Mouse (Mus musculus) midbrain, embryonic 15.5 days (tissue): ENCODE measurements around the gene Peli2. TPM values are rescaled to one million over a fixed set of nuclear protein-coding genes. Genes with fewer than 3 reads are reported as not detected.

Experiments
- ATAC-seq: fragments of 200-750 bp; cut with Nextera tagmentation; replicated peaks from 2 replicates; pipeline ENCODE4 v1.8.0; 2017; ENCODE audit warnings: moderate TSS enrichment
- H3K27ac ChIP-seq: fragments of 300-500 bp; sonication (generic); 2 replicates; pipeline ENCODE4 v1.5.1; 2015; ENCODE audit warnings: mild to moderate bottlenecking, inconsistent platforms
- H3K27me3 ChIP-seq: fragments of 300-500 bp; sonication (generic); replicated peaks from 2 replicates; pipeline ENCODE4 v1.6.1; 2015; ENCODE audit warnings: inconsistent platforms
- H3K36me3 ChIP-seq: fragments of 300-500 bp; sonication (generic); replicated peaks from 2 replicates; pipeline ENCODE4 v1.6.1; 2015; ENCODE audit warnings: inconsistent platforms
- H3K4me1 ChIP-seq: fragments of 300-500 bp; sonication (generic); 2 replicates; pipeline ENCODE4 v1.6.1; 2015; ENCODE audit warnings: inconsistent platforms
- H3K4me2 ChIP-seq: fragments of 300-500 bp; sonication (generic); 2 replicates; pipeline ENCODE4 v1.6.1; 2015; ENCODE audit warnings: inconsistent platforms, mild to moderate bottlenecking, moderate library complexity
- H3K4me3 ChIP-seq: fragments of 300-500 bp; sonication (generic); 2 replicates; pipeline ENCODE4 v1.5.1; 2015; ENCODE audit warnings: mild to moderate bottlenecking, inconsistent platforms
- H3K9ac ChIP-seq: fragments of 300-500 bp; sonication (generic); 2 replicates; pipeline ENCODE4 v1.6.1; 2015; ENCODE audit warnings: mild to moderate bottlenecking, inconsistent platforms
- H3K9me3 ChIP-seq: fragments of 300-500 bp; sonication (generic); 2 replicates; pipeline ENCODE4 v1.6.1; 2016; ENCODE audit warnings: inconsistent platforms
- WGBS: fragments of 180-500 bp; shearing (Covaris S2); methylation state at CpG from one replicate; pipeline ENCODE4 v1.1.7; 2015; ENCODE audit warnings: mixed read lengths; 5-methylcytosine and 5-hydroxymethylcytosine counted together
- polyA plus RNA-seq: library from polyadenylated mRNA; unstranded; fragments of >200 nt; fragmentation: Nextera tagmentation; extraction: Ambion mirVana; gene quantifications from 2 replicates; pipeline ENCODE4 v1.2.1, GENCODE M21; 2015

Gene Peli2
- polyA plus RNA-seq, 1 experiment from 2014 or later: 8.5 TPM

DNA sequence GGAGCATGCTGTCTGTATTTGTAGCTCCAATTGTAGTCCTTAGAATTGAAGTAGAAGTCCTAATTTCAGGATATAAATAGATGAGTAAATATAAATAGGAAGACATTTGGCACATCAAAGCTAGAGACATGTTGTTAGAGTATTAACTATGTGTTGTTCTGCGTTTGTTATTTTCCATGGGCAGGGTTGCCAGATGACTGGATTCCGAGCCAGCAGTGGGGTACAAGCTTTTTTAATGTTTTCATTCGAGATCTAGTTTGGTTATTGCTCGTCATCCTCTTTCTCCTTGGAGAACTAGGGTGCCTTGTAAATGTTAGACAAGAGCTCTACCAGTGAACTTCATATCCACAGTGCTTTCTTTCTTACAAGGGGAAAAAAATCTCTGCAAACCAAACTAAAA is 78.9 kb downstream of the Peli2 start:
- H3K27ac ChIP-seq: no peak overlapping the region
- peaks cover 45% of the 10 kb centered on the region for H3K4me1 ChIP-seq
- ATAC-seq: no peak
- no peaks in the 10 kb centered on the region for H3K9me3 ChIP-seq
- no peak overlapping the region for H3K9ac ChIP-seq
- H3K27me3 ChIP-seq: 0 out of 2 replicates have a peak, but pooled peaks cover 3% of the 10 kb centered on the region
- H3K36me3 ChIP-seq: no peaks in the 10 kb centered on the region
- no peak overlapping the region for H3K4me2 ChIP-seq
- H3K4me3 ChIP-seq: no peak overlapping the region
- 82% methylated on average over 4 of the region's 4 CpGs for WGBS

DNA sequence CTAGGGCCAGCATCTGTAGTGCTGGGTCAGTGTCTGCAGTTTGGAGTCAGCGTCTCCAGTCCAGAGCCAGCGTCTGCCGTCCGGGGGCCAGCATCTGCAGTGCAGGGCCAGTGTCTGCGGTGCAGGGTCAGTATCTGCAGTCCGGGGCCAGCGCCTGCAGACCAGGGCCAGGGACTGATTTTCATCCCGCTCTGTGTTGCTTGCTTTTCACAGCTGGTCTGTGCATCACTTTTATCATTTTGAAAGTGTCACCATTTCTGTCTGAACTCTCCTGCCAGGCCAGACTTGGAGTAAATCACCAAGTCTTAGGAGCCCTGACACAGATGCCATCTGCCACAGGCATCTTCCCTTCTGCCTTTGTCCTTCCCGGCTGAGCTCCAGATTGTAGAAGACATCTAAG is 79.7 kb downstream of the Peli2 start:
- no peak for ATAC-seq
- Histone ChIP-seq H3K9ac (no peak overlapping the region), H3K4me1 (peaks cover 45% of the 10 kb centered on the region), H3K4me2 (no peak overlapping the region), H3K27ac (no peak overlapping the region), H3K36me3 (no peaks in the 10 kb centered on the region), H3K27me3 (0 out of 2 replicates have a peak, but pooled peaks cover 3% of the 10 kb centered on the region), H3K4me3 (no peak overlapping the region), H3K9me3 (no peaks in the 10 kb centered on the region)
- WGBS: 91% methylated on average over 9 of the region's 9 CpGs

DNA sequence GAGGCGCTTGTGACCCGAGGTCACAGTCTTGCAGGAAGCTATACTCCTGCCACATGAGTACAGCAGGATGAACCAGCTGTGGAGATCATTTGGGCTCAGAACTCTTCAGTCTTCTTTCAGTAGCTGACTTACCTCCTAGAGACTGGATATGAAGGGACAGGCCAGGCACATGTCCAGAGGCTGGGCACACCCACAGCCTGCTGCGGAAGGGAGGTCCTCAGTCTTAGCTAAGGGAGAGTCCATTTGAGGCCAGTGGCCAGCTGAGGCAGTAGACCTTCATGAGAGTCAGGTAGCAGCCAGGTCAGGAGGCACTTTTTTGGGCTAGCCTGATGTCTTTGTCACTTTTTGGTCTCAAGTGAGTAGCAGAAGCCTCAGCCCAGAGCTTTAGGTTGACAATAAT is 80.2 kb downstream of the Peli2 start:
- 93% methylated on average over 3 of the region's 3 CpGs for WGBS
- no peak overlapping the region for H3K4me2 ChIP-seq
- no peak overlapping the region for H3K9ac ChIP-seq
- H3K4me3 ChIP-seq: no peak overlapping the region
- no peak for ATAC-seq
- peaks cover 44% of the 10 kb centered on the region for H3K4me1 ChIP-seq
- no peak overlapping the region for H3K27ac ChIP-seq
- H3K27me3 ChIP-seq: 0 out of 2 replicates have a peak, but pooled peaks cover 3% of the 10 kb centered on the region
- H3K9me3 ChIP-seq: no peaks in the 10 kb centered on the region
- H3K36me3 ChIP-seq: no peaks in the 10 kb centered on the region

DNA sequence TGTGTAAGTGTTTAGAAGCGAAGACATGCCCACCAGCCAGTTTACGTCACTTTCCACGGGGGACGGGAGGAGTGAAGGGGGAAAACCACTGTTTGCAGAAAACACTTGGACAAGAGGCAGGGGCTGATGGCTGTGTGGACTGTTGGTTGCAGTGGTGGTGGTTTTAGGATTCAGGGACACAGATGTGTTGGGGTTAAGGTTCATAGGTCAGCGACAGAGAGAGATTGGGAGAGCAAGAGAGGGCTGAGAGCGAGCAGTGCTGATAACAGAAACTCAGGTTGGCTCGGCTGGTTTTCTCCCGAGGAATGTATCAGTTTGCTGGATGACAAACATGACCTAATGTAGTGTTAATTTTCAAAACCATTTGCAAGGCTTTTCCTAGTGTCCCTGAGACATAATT is 80.8 kb downstream of the Peli2 start:
- Histone ChIP-seq H3K27ac (no peak overlapping the region), H3K4me3 (no peak overlapping the region), H3K9me3 (no peaks in the 10 kb centered on the region), H3K4me1 (peaks cover 44% of the 10 kb centered on the region), H3K36me3 (no peaks in the 10 kb centered on the region), H3K4me2 (no peak overlapping the region), H3K9ac (no peak overlapping the region), H3K27me3 (0 out of 2 replicates have a peak, but pooled peaks cover 3% of the 10 kb centered on the region)
- WGBS: 93% methylated on average over 8 of the region's 8 CpGs
- no peak for ATAC-seq

DNA sequence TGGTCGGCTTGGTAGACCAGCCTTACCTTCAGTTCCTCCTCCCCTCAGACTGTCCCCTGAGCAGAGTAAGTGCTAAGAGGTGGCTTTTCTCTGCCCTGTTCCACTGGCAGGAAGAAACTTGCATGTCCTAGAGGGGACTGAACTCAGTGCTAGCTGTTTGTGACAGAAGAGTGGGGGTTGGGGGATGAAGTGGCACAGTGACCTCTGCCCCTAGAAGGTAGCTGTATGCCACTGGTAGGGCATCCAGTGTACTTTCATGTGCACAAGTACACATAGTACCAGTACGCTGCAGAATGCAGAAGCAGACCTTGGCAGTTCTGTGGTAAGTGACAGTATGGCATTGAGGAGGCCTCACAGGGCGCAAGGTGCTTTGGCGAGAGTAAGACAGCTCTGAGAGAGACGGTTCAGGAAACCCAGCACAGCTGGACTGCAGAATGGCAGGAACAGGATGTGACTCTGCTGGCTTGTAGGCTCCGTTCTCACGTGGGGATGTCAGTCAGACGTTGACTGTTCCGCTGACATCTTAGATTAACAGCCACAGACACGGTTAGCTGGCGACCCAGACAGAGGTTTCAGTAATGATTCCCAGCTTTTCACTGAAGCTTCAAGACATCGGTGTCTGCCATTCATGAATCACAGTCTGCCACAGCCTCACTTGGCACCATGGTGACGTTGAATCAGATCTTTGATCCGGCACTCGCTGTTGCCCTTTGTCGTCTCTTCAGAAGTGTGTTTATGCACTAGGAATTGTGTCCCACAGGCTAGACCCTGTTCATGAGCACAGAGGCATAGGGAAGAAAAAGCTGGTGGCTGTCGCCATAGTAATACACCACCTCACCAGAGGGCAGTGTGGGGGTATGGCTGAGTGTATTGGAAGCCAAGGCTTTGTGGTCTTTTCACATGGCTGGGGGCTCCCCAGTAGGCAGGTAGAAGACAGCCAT is 81.7 kb downstream of the Peli2 start:
- ATAC-seq: 0 out of 2 replicates have a peak, but pooled peaks have one; percentile 7
- H3K4me1 ChIP-seq: peaks cover 47% of the 10 kb centered on the region
- no peaks in the 10 kb centered on the region for H3K9me3 ChIP-seq
- no peak overlapping the region for H3K9ac ChIP-seq
- H3K4me2 ChIP-seq: no peak overlapping the region
- H3K27ac ChIP-seq: no peak overlapping the region
- no peak overlapping the region for H3K4me3 ChIP-seq
- H3K27me3 ChIP-seq: 0 out of 2 replicates have a peak, but pooled peaks cover 3% of the 10 kb centered on the region
- H3K36me3 ChIP-seq: no peaks in the 10 kb centered on the region
- 38% methylated on average over 17 of the region's 17 CpGs for WGBS

DNA sequence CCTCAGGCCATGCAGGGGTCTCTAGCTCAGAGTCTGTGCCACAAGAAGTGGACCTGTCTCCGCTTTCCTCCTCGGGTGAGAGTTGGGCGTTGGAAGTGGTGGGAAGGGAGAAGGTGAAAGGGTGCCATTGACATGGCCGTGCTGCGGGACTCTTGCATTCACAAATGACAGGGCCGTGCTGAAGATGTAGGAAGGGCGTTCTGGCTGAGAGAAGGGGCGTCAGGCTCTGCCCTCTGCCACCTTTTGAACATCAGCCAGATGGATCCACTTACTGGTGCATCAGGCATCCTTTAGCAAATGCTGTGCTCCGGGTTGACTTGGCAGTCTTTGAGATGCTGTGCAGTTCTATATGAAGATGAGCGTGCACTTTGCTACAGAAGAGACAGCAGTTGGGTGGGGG is 84.4 kb downstream of the Peli2 start:
- Histone ChIP-seq H3K9ac (no peak overlapping the region), H3K4me2 (no peak overlapping the region), H3K4me1 (peaks cover 39% of the 10 kb centered on the region), H3K27me3 (0 out of 2 replicates have a peak, but pooled peaks cover 1% of the 10 kb centered on the region), H3K36me3 (no peaks in the 10 kb centered on the region), H3K4me3 (no peak overlapping the region), H3K27ac (no peak overlapping the region), H3K9me3 (no peaks in the 10 kb centered on the region)
- no peak for ATAC-seq
- WGBS: 90% methylated on average over 10 of the region's 10 CpGs

DNA sequence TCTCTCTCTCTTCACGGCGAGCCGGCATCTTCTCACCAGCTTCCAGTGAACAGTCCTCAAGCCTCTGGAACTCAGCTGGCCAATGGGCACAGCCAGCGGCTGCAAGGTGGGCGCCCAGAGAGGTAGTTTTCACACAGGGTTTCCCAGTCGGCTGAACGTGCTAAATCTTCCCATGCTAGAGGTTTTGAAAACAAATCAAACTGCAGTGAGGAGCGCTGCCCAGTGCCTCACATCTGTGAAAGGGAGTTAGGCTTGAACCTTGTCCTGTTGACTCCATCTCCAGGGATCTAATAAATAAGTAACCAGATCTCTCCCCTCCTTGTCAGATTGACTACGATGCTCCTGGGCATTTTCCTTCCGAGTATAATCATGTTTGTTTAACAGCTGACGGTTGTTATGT is 85.0 kb downstream of the Peli2 start:
- H3K27ac ChIP-seq: no peak overlapping the region
- no peak overlapping the region for H3K4me2 ChIP-seq
- no peak overlapping the region for H3K9ac ChIP-seq
- peaks cover 37% of the 10 kb centered on the region for H3K4me1 ChIP-seq
- no peak overlapping the region for H3K4me3 ChIP-seq
- 45% methylated on average over 8 of the region's 11 CpGs for WGBS
- no peak for ATAC-seq
- H3K36me3 ChIP-seq: no peaks in the 10 kb centered on the region
- H3K9me3 ChIP-seq: no peaks in the 10 kb centered on the region
- H3K27me3 ChIP-seq: no peaks in the 10 kb centered on the region

DNA sequence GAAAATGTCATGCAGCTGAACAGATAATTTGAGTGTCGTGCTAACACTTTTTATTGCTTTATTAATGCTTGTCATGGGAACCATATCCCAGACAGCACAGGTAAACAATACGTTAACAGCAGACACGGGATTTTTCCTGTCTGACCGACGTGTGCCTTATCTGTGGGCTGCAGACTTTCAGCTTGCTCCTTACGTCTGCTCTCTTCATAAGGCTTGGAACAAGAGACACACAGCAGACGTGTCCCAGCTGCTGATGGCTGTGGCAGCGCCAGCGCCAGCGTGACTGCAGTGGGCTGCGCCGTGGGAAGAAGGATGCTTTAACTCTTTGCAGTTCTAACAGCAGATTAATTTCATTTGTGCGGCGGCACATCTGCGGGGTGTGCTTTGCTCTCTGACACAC is 86.5 kb downstream of the Peli2 start:
- Histone ChIP-seq H3K27me3 (no peaks in the 10 kb centered on the region), H3K9me3 (no peaks in the 10 kb centered on the region), H3K9ac (no peak overlapping the region), H3K4me2 (peak overlapping the region; percentile 30), H3K4me3 (0 out of 2 replicates have a peak overlapping the region, but pooled peaks have one; percentile 5), H3K36me3 (no peaks in the 10 kb centered on the region), H3K27ac (peak overlapping the region; percentile 51), H3K4me1 (peaks cover 36% of the 10 kb centered on the region)
- 20% methylated on average over 15 of the region's 15 CpGs for WGBS
- ATAC-seq: peak; percentile 80

DNA sequence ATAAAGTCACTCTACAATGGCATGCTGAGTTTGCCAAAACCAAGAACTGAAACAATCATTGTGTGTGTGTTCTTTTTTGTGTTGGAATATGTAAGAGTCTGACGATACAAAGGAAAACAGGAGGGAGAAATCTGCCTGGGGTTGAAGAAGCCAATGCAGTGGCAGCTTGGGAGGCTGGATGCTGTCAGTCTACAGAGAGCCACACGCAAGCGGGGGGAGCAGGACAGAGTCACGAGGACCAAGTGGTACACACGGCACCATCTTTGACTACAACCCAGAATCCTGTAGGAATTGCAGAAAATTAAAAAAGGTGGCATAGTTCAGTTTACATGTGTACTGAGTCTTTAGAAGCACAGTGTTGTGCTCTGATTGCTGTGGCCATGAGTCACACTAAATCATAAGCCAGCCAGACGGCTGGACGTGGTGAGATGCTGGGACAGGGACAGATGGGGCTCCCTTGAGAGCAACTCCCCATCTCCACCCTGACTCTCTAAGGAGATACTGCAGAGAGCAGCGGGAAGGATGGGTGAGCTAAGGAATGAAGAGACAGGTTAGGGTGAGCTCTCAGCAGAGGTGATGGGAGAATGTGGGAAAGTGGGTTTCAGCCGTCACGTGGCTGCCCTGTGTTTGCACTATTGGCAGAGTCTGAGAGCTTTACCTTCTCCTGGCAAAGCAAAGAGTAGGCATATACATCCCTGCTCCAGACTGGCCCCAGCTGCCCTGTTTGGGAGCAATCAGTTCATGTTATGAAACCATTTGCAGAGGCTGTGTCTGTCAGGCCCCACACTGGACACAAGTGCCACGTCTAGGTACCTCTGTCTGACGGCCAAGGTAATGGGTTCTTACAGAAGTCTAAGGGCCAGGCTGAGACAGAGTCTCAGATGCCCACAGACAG is 87.4 kb downstream of the Peli2 start:
- no peaks in the 10 kb centered on the region for H3K27me3 ChIP-seq
- no peak overlapping the region for H3K4me3 ChIP-seq
- H3K4me1 ChIP-seq: peaks cover 27% of the 10 kb centered on the region
- no peak overlapping the region for H3K9ac ChIP-seq
- H3K9me3 ChIP-seq: no peaks in the 10 kb centered on the region
- 68% methylated on average over 12 of the region's 12 CpGs for WGBS
- ATAC-seq: no peak
- peak overlapping the region; percentile 51; the same call in 1 of the 2 replicates for H3K27ac ChIP-seq
- H3K4me2 ChIP-seq: peak overlapping the region; percentile 30; the same call in 1 of the 2 replicates
- H3K36me3 ChIP-seq: no peaks in the 10 kb centered on the region

DNA sequence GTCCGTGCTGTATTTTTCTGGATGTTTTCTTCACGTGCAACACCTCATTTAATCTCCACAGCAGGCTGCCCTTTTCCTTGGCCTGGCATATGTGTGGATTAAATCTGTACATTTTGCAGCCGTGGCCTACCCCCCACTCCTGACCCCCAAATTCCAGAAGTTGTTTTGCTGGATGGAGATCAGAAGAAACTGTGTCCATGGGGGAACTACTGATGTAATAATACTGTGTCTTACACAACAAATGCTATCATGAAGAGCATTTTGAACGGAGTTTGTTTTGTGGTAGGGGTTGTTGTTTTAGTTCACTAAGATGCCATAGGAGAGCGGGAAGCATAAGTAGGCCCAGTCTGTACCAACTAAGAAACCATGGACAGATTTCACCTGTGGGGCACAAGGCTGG is 88.8 kb downstream of the Peli2 start:
- no peaks in the 10 kb centered on the region for H3K27me3 ChIP-seq
- no peak overlapping the region for H3K9ac ChIP-seq
- no peaks in the 10 kb centered on the region for H3K9me3 ChIP-seq
- no peaks in the 10 kb centered on the region for H3K36me3 ChIP-seq
- no peak overlapping the region for H3K4me2 ChIP-seq
- H3K27ac ChIP-seq: no peak overlapping the region
- peaks cover 27% of the 10 kb centered on the region for H3K4me1 ChIP-seq
- 86% methylated on average over 5 of the region's 5 CpGs for WGBS
- no peak for ATAC-seq
- H3K4me3 ChIP-seq: no peak overlapping the region

DNA sequence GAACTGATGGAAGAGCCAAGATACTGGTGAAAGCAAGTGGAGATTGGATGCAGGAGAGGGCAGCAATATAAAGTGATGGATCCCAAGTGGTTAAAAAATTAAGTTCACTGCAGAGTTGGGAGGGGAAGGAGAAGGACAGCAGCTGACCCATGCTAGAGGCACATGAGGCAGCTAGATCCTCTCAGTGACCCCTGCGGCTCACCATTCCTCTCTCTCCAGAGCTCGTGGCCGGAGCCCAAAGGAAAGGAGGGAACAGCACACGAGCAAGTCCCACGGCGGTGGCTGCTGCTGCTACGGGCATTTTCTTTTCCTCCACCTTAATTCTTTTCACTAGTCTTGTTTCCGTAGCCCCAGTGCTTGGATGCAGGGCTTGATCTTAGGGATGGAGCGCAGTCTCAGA is 89.5 kb downstream of the Peli2 start:
- Histone ChIP-seq H3K36me3 (no peaks in the 10 kb centered on the region), H3K9ac (no peak overlapping the region), H3K9me3 (no peaks in the 10 kb centered on the region), H3K4me1 (peaks cover 27% of the 10 kb centered on the region), H3K27me3 (no peaks in the 10 kb centered on the region), H3K4me2 (no peak overlapping the region), H3K4me3 (no peak overlapping the region), H3K27ac (no peak overlapping the region)
- no peak for ATAC-seq
- 84% methylated on average over 9 of the region's 9 CpGs for WGBS

DNA sequence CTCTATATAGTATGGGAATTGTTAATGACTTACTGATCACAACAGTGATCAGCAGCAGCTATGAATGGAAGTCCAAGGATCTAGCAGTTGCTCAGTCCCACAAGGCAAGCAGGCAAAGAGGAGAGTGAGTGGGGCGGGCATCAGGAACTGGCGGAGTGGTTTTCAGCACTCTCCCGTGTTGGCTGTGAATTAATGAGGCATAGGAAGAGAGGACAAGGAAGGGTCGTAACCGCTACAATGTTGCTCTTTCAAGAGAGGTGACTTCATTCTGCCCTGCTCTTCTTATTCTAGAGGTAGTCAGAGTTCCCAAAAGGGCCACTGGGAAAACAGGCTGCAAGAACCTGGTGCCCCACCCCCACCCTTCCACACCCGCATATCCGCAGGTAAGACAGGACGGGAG is 90.9 kb downstream of the Peli2 start:
- H3K4me1 ChIP-seq: peaks cover 19% of the 10 kb centered on the region
- no peak overlapping the region for H3K27ac ChIP-seq
- no peaks in the 10 kb centered on the region for H3K36me3 ChIP-seq
- WGBS: 79% methylated on average over 8 of the region's 8 CpGs
- no peaks in the 10 kb centered on the region for H3K9me3 ChIP-seq
- no peak overlapping the region for H3K4me3 ChIP-seq
- H3K9ac ChIP-seq: no peak overlapping the region
- no peak for ATAC-seq
- no peak overlapping the region for H3K4me2 ChIP-seq
- no peaks in the 10 kb centered on the region for H3K27me3 ChIP-seq
